Mouse (Mus musculus) ovary, adult 18-20 months (tissue): ENCODE results near the gene Jup.
A peak's percentile ranks its signal among the peaks of the same experiment; 100 is the strongest.
"Not testable (repeated sequence)": the region's sequence is repeated elsewhere in the genome, so short reads cannot be mapped to it uniquely, and the experiment has no call there.

Experiments used
- DNase-seq: peaks from one replicate; pipeline ENCODE4 v3.0.0; 2022; ENCODE audit warnings: low spot score, mixed read lengths

Jup gene

GRCm38 (mm10) chr11:100389931-100390445 is 7.6 kb downstream of the Jup start:
- no peak for DNase-seq

GRCm38 (mm10) chr11:100388588-100388987 is 9.0 kb downstream of the Jup start:
- DNase-seq, result no peak

GRCm38 (mm10) chr11:100387589-100388375 is 9.8 kb downstream of the Jup start:
- peak; percentile 56 for DNase-seq

- no peak for DNase-seq
These were observed 10.5 kb downstream of the Jup start for GRCm38 (mm10) chr11:100387111-100387510.

- no peak for DNase-seq
These were observed 11.0 kb downstream of the Jup start for GRCm38 (mm10) chr11:100386586-100386985.

GRCm38 (mm10) chr11:100385016-100385415 is 12.5 kb downstream of the Jup start:
- DNase-seq, result no peak

- DNase-seq, result no peak
These were observed 14.9 kb downstream of the Jup start for GRCm38 (mm10) chr11:100382682-100383081.

- DNase-seq, result no peak
These were observed 18.3 kb downstream of the Jup start for GRCm38 (mm10) chr11:100379311-100379710.

- no peak for DNase-seq
These were observed 19.1 kb downstream of the Jup start for GRCm38 (mm10) chr11:100378446-100378845.

GRCm38 (mm10) chr11:100377989-100378388 is 19.6 kb downstream of the Jup start:
- no peak for DNase-seq

GRCm38 (mm10) chr11:100376746-100377389 is 20.7 kb downstream of the Jup start:
- no peak for DNase-seq

GRCm38 (mm10) chr11:100376005-100376404 is 21.6 kb downstream of the Jup start:
- no peak for DNase-seq

- no peak for DNase-seq
These were observed 22.4 kb downstream of the Jup start for GRCm38 (mm10) chr11:100375127-100375526.

GRCm38 (mm10) chr11:100371981-100372558 is 25.5 kb downstream of the Jup start:
- DNase-seq, result no peak

GRCm38 (mm10) chr11:100369822-100370221 is 27.7 kb downstream of the Jup start:
- DNase-seq, result no peak

- no peak for DNase-seq
These were observed 28.4 kb downstream of the Jup start for GRCm38 (mm10) chr11:100369145-100369544.

GRCm38 (mm10) chr11:100362979-100363562 is 34.5 kb downstream of the Jup start:
- no peak for DNase-seq

- no peak for DNase-seq
These were observed 35.2 kb downstream of the Jup start for GRCm38 (mm10) chr11:100362209-100362978.

- not testable (repeated sequence) for DNase-seq
These were observed 36.5 kb downstream of the Jup start for GRCm38 (mm10) chr11:100361059-100361458.

- DNase-seq, result no peak
These were observed 37.4 kb downstream of the Jup start for GRCm38 (mm10) chr11:100360175-100360574.

GRCm38 (mm10) chr11:100357408-100357807 is 40.2 kb downstream of the Jup start:
- DNase-seq, result no peak

GRCm38 (mm10) chr11:100356819-100357211 is 40.7 kb downstream of the Jup start:
- no peak for DNase-seq
